Mouse (Mus musculus): ENCODE results near the gene Zdhhc19.
"Not testable (repeated sequence)": the region's sequence is repeated elsewhere in the genome, so short reads cannot be mapped to it uniquely, and the experiment has no call there.

The Zdhhc19 gene

GRCm38 (mm10) chr16:32487234-32488111 is 8.6 kb upstream of the Zdhhc19 start, which contains the start of gene Slc51a:
Gene Slc51a (minus strand): TSS chr16:32487879.
- DNase-seq (ENCODE audit: low spot score), result no peak

GRCm38 (mm10) chr16:32488939-32489338 is 7.1 kb upstream of the Zdhhc19 start:
- DNase-seq (ENCODE audit: low spot score), result no peak

GRCm38 (mm10) chr16:32494371-32494770 is 1.7 kb upstream of the Zdhhc19 start:
- DNase-seq (ENCODE audit: low spot score), result not testable (repeated sequence)

GRCm38 (mm10) chr16:32498996-32499395 is 2.9 kb downstream of the Zdhhc19 start:
- no peak for DNase-seq (ENCODE audit: low spot score)

- peak; percentile 85 for DNase-seq (ENCODE audit: low spot score)
Observed at GRCm38 (mm10) chr16:32499430-32500037, 3.5 kb downstream of the Zdhhc19 start.

GRCm38 (mm10) chr16:32501459-32501858 is 5.4 kb downstream of the Zdhhc19 start:
- DNase-seq (ENCODE audit: low spot score), result no peak

GRCm38 (mm10) chr16:32502621-32503335 is 6.7 kb downstream of the Zdhhc19 start:
- no peak for DNase-seq (ENCODE audit: low spot score)

GRCm38 (mm10) chr16:32503633-32504032 is 7.6 kb downstream of the Zdhhc19 start:
- no peak for DNase-seq (ENCODE audit: low spot score)

- DNase-seq (ENCODE audit: low spot score), result no peak
Observed at GRCm38 (mm10) chr16:32506298-32506697, 10.2 kb downstream of the Zdhhc19 start.

- DNase-seq (ENCODE audit: low spot score), result no peak
Observed at GRCm38 (mm10) chr16:32506868-32507267, 10.8 kb downstream of the Zdhhc19 start.

GRCm38 (mm10) chr16:32507407-32507806 is 11.3 kb downstream of the Zdhhc19 start:
- DNase-seq (ENCODE audit: low spot score), result peak; percentile 41

- DNase-seq (ENCODE audit: low spot score), result no peak
Observed at GRCm38 (mm10) chr16:32508035-32508434, 12.0 kb downstream of the Zdhhc19 start.

- no peak for DNase-seq (ENCODE audit: low spot score)
Observed at GRCm38 (mm10) chr16:32508506-32509065, 12.5 kb downstream of the Zdhhc19 start.

- peak; percentile 21 for DNase-seq (ENCODE audit: low spot score)
Observed at GRCm38 (mm10) chr16:32509066-32509942, 13.2 kb downstream of the Zdhhc19 start.

GRCm38 (mm10) chr16:32510399-32511337 is 14.6 kb downstream of the Zdhhc19 start:
- no peak for DNase-seq (ENCODE audit: low spot score)

- DNase-seq (ENCODE audit: low spot score), result no peak
Observed at GRCm38 (mm10) chr16:32511338-32511734, 15.3 kb downstream of the Zdhhc19 start.

GRCm38 (mm10) chr16:32511827-32512490 is 15.9 kb downstream of the Zdhhc19 start:
- DNase-seq (ENCODE audit: low spot score), result no peak

- no peak for DNase-seq (ENCODE audit: low spot score)
Observed at GRCm38 (mm10) chr16:32512921-32513320, 16.9 kb downstream of the Zdhhc19 start.

GRCm38 (mm10) chr16:32513401-32513800 is 17.3 kb downstream of the Zdhhc19 start:
- no peak for DNase-seq (ENCODE audit: low spot score)

- no peak for DNase-seq (ENCODE audit: low spot score)
Observed at GRCm38 (mm10) chr16:32513948-32514347, 17.9 kb downstream of the Zdhhc19 start.

Measured in ovary, postnatal 36 days (tissue).